Mouse (Mus musculus) limb, embryonic 12.5 days (tissue): Measurements from ENCODE around the gene Brk1. TPM values are rescaled to one million over a fixed set of nuclear protein-coding genes. Genes with fewer than 3 reads are reported as not detected.

Experiments
- ATAC-seq: fragments of 200-750 bp; cut with Nextera tagmentation; 2 replicates; pipeline ENCODE4 v1.8.0; 2017; ENCODE audit warnings: low read depth, moderate TSS enrichment; ENCODE audit not compliant: insufficient number of reproducible peaks, insufficient read depth, low FRiP score, low TSS enrichment
- H3K27ac ChIP-seq: fragments of 300-500 bp; sonication (generic); 2 replicates; pipeline ENCODE4 v1.5.1; 2016; ENCODE audit warnings: mild to moderate bottlenecking, moderate library complexity
- H3K27me3 ChIP-seq: fragments of 300-500 bp; sonication (generic); 2 replicates; pipeline ENCODE4 v1.6.1; 2016; ENCODE audit warnings: mild to moderate bottlenecking, moderate library complexity
- H3K36me3 ChIP-seq: fragments of 300-500 bp; sonication (generic); 2 replicates; pipeline ENCODE4 v1.6.1; 2016; ENCODE audit warnings: mild to moderate bottlenecking, moderate library complexity
- H3K4me1 ChIP-seq: fragments of 300-500 bp; sonication (generic); replicated peaks from 2 replicates; pipeline ENCODE4 v1.6.1; 2016
- H3K4me2 ChIP-seq: fragments of 300-500 bp; sonication (generic); 2 replicates; pipeline ENCODE4 v1.6.1; 2016; ENCODE audit warnings: mild to moderate bottlenecking, moderate library complexity
- H3K4me3 ChIP-seq: fragments of 300-500 bp; sonication (generic); replicated peaks from 2 replicates; pipeline ENCODE4 v1.5.1; 2016; ENCODE audit warnings: mild to moderate bottlenecking
- H3K9ac ChIP-seq: fragments of 300-500 bp; sonication (generic); replicated peaks from 2 replicates; pipeline ENCODE4 v1.6.1; 2016; ENCODE audit warnings: mild to moderate bottlenecking, moderate library complexity
- H3K9me3 ChIP-seq: fragments of 300-500 bp; sonication (generic); 2 replicates; pipeline ENCODE4 v1.6.1; 2016; ENCODE audit warnings: mild to moderate bottlenecking, moderate library complexity
- WGBS: fragments of 180-500 bp; shearing (Covaris S2); methylation state at CpG from one replicate; pipeline ENCODE4 v1.1.7; 2016; 5-methylcytosine and 5-hydroxymethylcytosine counted together
- polyA plus RNA-seq: library from polyadenylated mRNA; unstranded; fragments of >200 nt; fragmentation: Nextera tagmentation; extraction: Ambion mirVana; gene quantifications from 2 replicates; pipeline ENCODE4 v1.2.1, GENCODE M21; 2016

Brk1 gene
- polyA plus RNA-seq, 1 experiment from 2014 or later: 206 TPM

DNA sequence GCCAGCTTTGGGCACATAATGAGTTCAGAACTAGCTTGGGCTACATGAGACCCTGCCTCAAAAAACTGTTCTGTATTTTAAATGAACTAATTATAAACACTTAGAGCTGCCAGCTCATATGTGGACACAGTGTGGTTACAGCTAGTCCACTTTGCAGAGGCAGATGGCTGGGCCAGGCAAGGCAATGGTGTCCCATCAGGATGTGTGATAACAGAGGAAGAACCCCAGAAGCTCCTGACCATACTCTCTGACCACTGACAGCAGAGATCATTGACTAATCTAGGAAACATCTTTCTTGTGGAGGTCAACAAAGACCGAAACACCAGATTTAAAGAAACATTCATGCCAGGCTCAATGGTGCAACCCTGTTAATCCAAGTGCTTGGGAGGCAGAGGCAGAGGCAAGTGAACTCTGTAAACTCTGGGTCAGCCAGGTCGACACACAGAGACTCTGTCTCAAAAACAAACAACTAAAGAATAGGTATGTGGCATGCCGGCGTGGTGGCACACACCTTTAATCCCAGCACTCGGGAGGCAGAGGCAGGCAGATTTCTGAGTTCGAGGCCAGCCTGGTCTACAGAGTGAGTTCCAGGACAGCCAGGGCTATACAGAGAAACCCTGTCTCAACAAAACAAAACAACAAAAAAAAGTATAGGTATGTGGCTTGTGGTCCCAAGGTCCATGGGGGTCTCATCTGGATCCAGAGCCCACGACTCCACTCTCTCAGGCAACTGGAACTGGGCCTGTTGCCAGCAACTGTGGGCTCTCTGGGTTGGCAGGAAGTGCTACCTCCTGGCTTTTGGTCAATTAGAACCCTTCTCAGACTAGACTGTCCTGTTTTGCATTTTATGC, 45.0 kb downstream of the Brk1 start:
- no peak overlapping the region for H3K9ac ChIP-seq
- H3K4me3 ChIP-seq: no peak overlapping the region
- no peak overlapping the region for H3K27ac ChIP-seq
- H3K27me3 ChIP-seq: no peaks in the 10 kb centered on the region
- ATAC-seq: no peak
- H3K36me3 ChIP-seq: no peaks in the 10 kb centered on the region
- H3K9me3 ChIP-seq: no peaks in the 10 kb centered on the region
- WGBS: 84% methylated on average over 7 of the region's 7 CpGs
- H3K4me1 ChIP-seq: no peaks in the 10 kb centered on the region
- no peak overlapping the region for H3K4me2 ChIP-seq

- Histone ChIP-seq H3K4me2 (no peak overlapping the region), H3K36me3 (no peaks in the 10 kb centered on the region), H3K4me1 (no peaks in the 10 kb centered on the region), H3K27me3 (no peaks in the 10 kb centered on the region), H3K9ac (no peak overlapping the region), H3K4me3 (no peak overlapping the region), H3K27ac (no peak overlapping the region), H3K9me3 (no peaks in the 10 kb centered on the region)
- no peak for ATAC-seq
- 72% methylated on average over 4 of the region's 4 CpGs for WGBS
Measured at GRCm38 (mm10) chr6:113650197-113650640, 45.6 kb downstream of the Brk1 start.

GRCm38 (mm10) chr6:113651626-113652025, 47.1 kb downstream of the Brk1 start:
- H3K9me3 ChIP-seq: no peaks in the 10 kb centered on the region
- H3K4me2 ChIP-seq: no peak overlapping the region
- no peaks in the 10 kb centered on the region for H3K4me1 ChIP-seq
- no peak overlapping the region for H3K27ac ChIP-seq
- no peaks in the 10 kb centered on the region for H3K27me3 ChIP-seq
- WGBS: 63% methylated on average over 3 of the region's 3 CpGs
- ATAC-seq: no peak
- no peaks in the 10 kb centered on the region for H3K36me3 ChIP-seq
- no peak overlapping the region for H3K4me3 ChIP-seq
- H3K9ac ChIP-seq: no peak overlapping the region

DNA sequence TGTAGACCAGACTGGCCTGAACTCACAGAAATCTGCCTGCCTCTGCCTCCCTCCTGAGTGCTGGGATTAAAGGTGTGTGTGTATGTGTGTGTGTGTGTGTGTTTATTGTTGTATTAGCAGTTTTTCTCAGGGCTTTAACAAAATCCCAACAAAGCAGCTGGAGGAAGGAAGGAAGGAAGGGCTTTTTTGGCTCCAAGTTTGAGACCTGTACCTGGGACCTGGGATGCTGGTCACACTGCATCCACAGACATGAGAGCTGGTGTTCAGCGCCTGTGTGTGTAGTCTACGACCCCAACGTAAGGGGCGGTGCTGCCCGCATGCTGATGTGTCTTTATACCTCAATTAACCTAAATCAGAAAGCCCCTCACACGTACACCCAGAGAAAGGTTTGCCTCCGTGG, 49.0 kb downstream of the Brk1 start:
- WGBS: 88% methylated on average over 7 of the region's 7 CpGs
- no peaks in the 10 kb centered on the region for H3K27me3 ChIP-seq
- H3K27ac ChIP-seq: no peak overlapping the region
- no peak overlapping the region for H3K4me2 ChIP-seq
- no peak overlapping the region for H3K4me3 ChIP-seq
- no peak overlapping the region for H3K9ac ChIP-seq
- H3K9me3 ChIP-seq: no peaks in the 10 kb centered on the region
- H3K4me1 ChIP-seq: no peaks in the 10 kb centered on the region
- ATAC-seq: no peak
- H3K36me3 ChIP-seq: no peaks in the 10 kb centered on the region

GRCm38 (mm10) chr6:113654102-113654501, 49.5 kb downstream of the Brk1 start:
- no peak overlapping the region for H3K4me3 ChIP-seq
- WGBS: 90% methylated on average over 8 of the region's 8 CpGs
- H3K27ac ChIP-seq: no peak overlapping the region
- H3K36me3 ChIP-seq: no peaks in the 10 kb centered on the region
- ATAC-seq: no peak
- H3K9me3 ChIP-seq: no peaks in the 10 kb centered on the region
- no peaks in the 10 kb centered on the region for H3K4me1 ChIP-seq
- no peak overlapping the region for H3K9ac ChIP-seq
- no peak overlapping the region for H3K4me2 ChIP-seq
- no peaks in the 10 kb centered on the region for H3K27me3 ChIP-seq

DNA sequence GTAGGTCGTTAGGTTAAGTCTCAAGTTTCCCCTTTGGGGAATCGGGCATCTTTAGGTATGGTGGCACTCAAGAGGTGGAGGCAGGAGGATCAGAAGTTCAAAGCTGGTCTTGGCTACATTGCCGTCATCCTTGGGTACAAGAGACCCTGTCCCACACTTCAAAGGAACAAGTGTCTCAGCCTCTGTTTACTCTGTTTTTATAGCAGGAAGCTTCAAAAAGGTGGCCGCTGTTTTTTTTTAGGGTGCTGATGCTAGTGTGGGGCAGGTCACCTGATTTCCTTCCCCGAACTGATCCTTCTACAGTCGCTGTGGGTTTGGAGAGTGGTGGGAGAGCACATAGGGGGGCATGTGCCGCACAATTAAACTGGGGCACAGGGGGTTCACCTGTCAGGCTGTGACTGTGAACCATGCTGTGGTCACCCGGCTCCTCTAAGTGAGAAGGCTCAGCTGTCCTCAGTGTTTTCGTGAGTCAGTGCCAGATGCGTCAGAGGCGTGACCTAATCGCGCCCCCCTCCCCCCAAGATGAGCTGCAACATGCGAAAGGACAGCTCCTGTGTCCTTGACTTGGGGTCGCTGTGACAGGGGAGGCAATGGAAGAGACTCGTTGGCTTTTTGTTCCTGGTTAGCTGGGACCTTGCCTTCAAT, 50.3 kb downstream of the Brk1 start:
- H3K4me3 ChIP-seq: no peak overlapping the region
- H3K36me3 ChIP-seq: no peaks in the 10 kb centered on the region
- no peak for ATAC-seq
- WGBS: 52% methylated on average over 16 of the region's 16 CpGs
- no peaks in the 10 kb centered on the region for H3K27me3 ChIP-seq
- H3K4me2 ChIP-seq: no peak overlapping the region
- no peak overlapping the region for H3K27ac ChIP-seq
- no peaks in the 10 kb centered on the region for H3K9me3 ChIP-seq
- H3K4me1 ChIP-seq: no peaks in the 10 kb centered on the region
- H3K9ac ChIP-seq: no peak overlapping the region

DNA sequence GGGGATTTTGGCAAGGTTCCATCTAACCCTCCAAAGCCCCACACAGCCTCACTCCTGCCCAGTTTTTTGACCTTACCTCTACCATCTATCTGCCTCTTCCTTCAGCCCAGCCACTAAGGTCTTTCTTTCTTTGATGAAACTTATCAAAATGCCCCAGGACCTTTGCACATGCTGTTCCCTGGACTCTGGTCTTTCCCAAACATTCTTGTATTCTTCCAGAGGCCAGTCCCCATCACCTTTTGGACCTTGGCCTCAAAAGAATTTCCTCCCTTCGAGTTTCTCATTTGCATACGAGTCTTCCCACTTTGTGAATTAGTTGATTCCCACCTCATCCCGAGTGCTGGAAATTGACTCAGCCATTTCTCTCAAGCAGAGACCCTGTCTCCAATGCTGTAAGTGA, 50.9 kb downstream of the Brk1 start:
- H3K4me2 ChIP-seq: no peak overlapping the region
- no peak overlapping the region for H3K27ac ChIP-seq
- 89% methylated on average over 3 of the region's 3 CpGs for WGBS
- H3K27me3 ChIP-seq: no peaks in the 10 kb centered on the region
- H3K4me3 ChIP-seq: no peak overlapping the region
- H3K36me3 ChIP-seq: no peaks in the 10 kb centered on the region
- H3K9ac ChIP-seq: no peak overlapping the region
- no peak for ATAC-seq
- H3K4me1 ChIP-seq: no peaks in the 10 kb centered on the region
- H3K9me3 ChIP-seq: no peaks in the 10 kb centered on the region

GRCm38 (mm10) chr6:113656847-113657246, 52.3 kb downstream of the Brk1 start:
- H3K4me2 ChIP-seq: no peak overlapping the region
- H3K36me3 ChIP-seq: no peaks in the 10 kb centered on the region
- H3K4me1 ChIP-seq: peaks cover 11% of the 10 kb centered on the region
- no peak overlapping the region for H3K27ac ChIP-seq
- H3K27me3 ChIP-seq: no peaks in the 10 kb centered on the region
- H3K9ac ChIP-seq: no peak overlapping the region
- 90% methylated on average over 6 of the region's 6 CpGs for WGBS
- H3K4me3 ChIP-seq: no peak overlapping the region
- no peaks in the 10 kb centered on the region for H3K9me3 ChIP-seq
- ATAC-seq: no peak

DNA sequence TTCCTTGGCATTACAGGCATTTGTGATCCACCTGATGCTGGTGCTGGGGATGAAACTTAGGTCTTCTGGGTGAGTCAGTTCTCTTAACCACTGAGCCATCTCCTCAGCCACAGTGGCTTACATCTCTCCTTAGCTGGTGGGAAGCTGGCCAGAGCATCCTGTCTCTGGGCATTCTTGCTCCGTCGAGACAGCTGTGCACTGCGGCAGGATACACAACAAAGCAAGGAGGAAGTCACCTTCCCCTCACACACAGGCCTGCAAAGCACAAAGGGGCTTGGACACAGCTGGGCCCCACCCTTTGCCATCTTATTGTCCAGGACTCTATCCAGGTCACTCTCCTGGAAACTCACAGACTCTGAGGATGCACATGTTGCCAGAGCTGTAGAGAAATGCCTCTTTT, 53.7 kb downstream of the Brk1 start:
- no peak for ATAC-seq
- Histone ChIP-seq H3K4me2 (no peak overlapping the region), H3K9ac (no peak overlapping the region), H3K4me3 (no peak overlapping the region), H3K27ac (no peak overlapping the region), H3K36me3 (no peaks in the 10 kb centered on the region), H3K9me3 (no peaks in the 10 kb centered on the region), H3K27me3 (no peaks in the 10 kb centered on the region), H3K4me1 (peaks cover 11% of the 10 kb centered on the region)
- 80% methylated on average over 3 of the region's 3 CpGs for WGBS

DNA sequence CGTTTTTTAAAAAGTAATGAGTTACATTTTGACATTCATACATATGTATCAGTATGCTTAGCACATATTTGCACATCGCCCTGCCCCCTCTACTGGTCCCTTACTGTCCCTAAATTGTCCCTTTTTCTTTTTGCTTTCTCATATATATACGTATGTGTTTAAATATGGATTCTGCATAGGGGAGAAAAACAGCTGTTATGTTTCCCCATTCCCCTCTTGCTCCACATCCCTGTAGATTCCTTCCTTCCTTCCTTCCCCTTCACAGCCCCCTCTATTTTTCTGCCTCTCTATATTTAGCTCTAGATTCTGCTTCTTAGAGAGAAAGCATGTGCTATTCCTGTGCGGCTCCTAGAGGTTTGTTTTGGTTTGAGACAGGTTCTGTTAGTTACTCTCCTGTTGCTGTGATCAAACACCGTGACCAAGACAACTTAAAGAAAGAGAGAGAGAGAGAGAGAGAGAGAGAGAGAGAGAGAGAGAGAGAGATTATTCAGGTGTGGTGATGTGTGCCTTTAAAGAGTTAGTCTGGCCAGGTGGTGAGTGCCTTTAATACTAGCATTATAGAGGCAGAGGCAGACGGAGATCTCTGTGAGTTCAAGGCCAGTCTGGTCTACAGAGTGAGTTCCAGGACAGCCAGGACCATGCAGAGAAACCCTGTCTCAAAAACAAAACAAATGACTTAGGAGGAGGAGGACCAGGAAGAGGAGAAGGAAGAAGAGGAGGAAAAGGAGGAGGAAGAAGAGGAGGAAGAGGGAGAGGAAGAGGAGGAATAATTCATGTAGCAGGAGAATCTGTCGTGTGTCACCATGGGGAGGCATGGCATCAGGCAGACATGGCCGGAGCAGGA, 55.3 kb downstream of the Brk1 start:
- H3K27ac ChIP-seq: no peak overlapping the region
- 76% methylated on average over 8 of the region's 8 CpGs for WGBS
- no peak overlapping the region for H3K9ac ChIP-seq
- no peaks in the 10 kb centered on the region for H3K36me3 ChIP-seq
- no peak overlapping the region for H3K4me3 ChIP-seq
- ATAC-seq: no peak
- no peak overlapping the region for H3K4me2 ChIP-seq
- no peaks in the 10 kb centered on the region for H3K9me3 ChIP-seq
- no peaks in the 10 kb centered on the region for H3K27me3 ChIP-seq
- H3K4me1 ChIP-seq: peaks cover 11% of the 10 kb centered on the region
